Mouse (Mus musculus) E14TG2a.4 (cell line): Measurements from ENCODE around the gene Tmem183a.
A peak's percentile ranks its signal among the peaks of the same experiment; 100 is the strongest.

Experiments used
- H3K27me3 ChIP-seq: 2 replicates; pipeline ENCODE4 v1.6.1; 2014; ENCODE audit warnings: low read length, control low read depth; ENCODE audit not compliant: insufficient read depth
- H3K36me3 ChIP-seq: 2 replicates; pipeline ENCODE4 v1.6.1; 2014; ENCODE audit warnings: low read length, control low read depth; ENCODE audit not compliant: insufficient read depth
- H3K4me1 ChIP-seq: replicated peaks from 2 replicates; pipeline ENCODE4 v1.6.1; 2014; ENCODE audit warnings: low read depth, low read length, control low read depth
- H3K4me3 ChIP-seq: replicated peaks from 2 replicates; pipeline ENCODE4 v1.5.1; 2014; ENCODE audit warnings: mild to moderate bottlenecking, low read length
- H3K9me3 ChIP-seq: 2 replicates; pipeline ENCODE4 v1.6.1; 2014; ENCODE audit warnings: low read length, control low read depth
- CTCF ChIP-seq: conservative IDR thresholded peaks from 2 replicates; pipeline ENCODE4 v1.5.1; 2014; ENCODE audit warnings: low read length
- NANOG ChIP-seq: IDR thresholded peaks from 2 replicates; pipeline ENCODE4 v1.6.1; 2014; ENCODE audit warnings: borderline replicate concordance, low read length, mixed read lengths
- POU5F1 ChIP-seq: IDR thresholded peaks from 2 replicates; pipeline ENCODE4 v1.6.1; 2014; ENCODE audit warnings: low read length, borderline replicate concordance

The Tmem183a gene

GRCm38 (mm10) chr1:134334111-134334827 is 27.5 kb downstream of the Tmem183a start:
- Histone ChIP-seq H3K36me3 (peaks cover 7% of the 10 kb centered on the region; the same call in 1 of the 2 replicates), H3K9me3 (no peaks in the 10 kb centered on the region), H3K27me3 (no peaks in the 10 kb centered on the region), H3K4me3 (no peak overlapping the region), H3K4me1 (peaks cover 35% of the 10 kb centered on the region)
- TF ChIP-seq CTCF (no peak), NANOG (no peak), POU5F1 (no peak)

DNA sequence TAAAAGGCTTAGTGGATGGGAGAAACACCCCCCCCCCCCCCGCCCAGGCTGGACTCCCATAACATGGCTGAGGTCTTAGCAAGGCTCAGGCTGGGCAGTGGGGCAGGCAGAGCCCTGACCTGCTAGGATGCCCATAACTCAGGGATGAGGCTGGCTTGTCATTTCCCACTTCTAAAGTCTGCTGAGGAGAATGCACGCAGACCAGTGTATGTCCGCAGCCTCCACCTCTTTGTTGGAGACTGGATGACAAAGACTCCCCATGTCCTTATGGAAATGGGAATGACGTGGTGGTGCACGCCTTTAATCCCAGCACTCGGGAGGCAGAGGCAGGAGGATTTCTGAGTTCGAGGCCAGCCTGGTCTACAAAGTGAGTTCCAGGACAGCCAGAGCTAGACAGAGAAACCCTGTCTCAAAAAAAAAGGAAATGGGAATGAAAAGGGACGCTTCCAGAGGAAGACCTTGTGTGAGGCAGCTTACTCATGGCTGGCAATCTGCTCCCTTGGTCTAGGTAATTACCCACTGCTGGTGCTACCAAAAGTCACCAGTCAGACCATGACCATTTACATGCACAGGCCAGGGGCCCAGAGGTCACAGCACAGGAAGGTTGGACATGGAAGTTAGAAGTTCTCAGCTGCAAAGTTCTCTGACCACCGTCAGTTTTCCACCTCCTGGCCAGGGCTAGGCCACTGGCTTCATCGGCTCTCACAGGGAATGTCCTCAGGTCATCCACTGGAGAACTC is 28.2 kb downstream of the Tmem183a start:
- H3K4me3 ChIP-seq = no peak overlapping the region
- peaks cover 7% of the 10 kb centered on the region; the same call in 1 of the 2 replicates for H3K36me3 ChIP-seq
- no peaks in the 10 kb centered on the region for H3K9me3 ChIP-seq
- H3K4me1 ChIP-seq = peaks cover 42% of the 10 kb centered on the region
- no peaks in the 10 kb centered on the region for H3K27me3 ChIP-seq
- TF ChIP-seq CTCF (no peak), POU5F1 (no peak), NANOG (no peak)

- Histone ChIP-seq H3K4me1 (peaks cover 49% of the 10 kb centered on the region), H3K4me3 (no peak within 1 kb of the TSS), H3K9me3 (no peaks in the 10 kb centered on the region), H3K36me3 (peaks cover 7% of the 10 kb centered on the region; the same call in 1 of the 2 replicates), H3K27me3 (no peaks in the 10 kb centered on the region)
- TF ChIP-seq CTCF = no peak
- TF ChIP-seq POU5F1 = no peak
- TF ChIP-seq NANOG = no peak
Measured at GRCm38 (mm10) chr1:134332770-134333271, 29.0 kb downstream of the Tmem183a start, which contains the start of gene Ppfia4. Gene Ppfia4 (minus strand): TSS chr1:134332928.

DNA sequence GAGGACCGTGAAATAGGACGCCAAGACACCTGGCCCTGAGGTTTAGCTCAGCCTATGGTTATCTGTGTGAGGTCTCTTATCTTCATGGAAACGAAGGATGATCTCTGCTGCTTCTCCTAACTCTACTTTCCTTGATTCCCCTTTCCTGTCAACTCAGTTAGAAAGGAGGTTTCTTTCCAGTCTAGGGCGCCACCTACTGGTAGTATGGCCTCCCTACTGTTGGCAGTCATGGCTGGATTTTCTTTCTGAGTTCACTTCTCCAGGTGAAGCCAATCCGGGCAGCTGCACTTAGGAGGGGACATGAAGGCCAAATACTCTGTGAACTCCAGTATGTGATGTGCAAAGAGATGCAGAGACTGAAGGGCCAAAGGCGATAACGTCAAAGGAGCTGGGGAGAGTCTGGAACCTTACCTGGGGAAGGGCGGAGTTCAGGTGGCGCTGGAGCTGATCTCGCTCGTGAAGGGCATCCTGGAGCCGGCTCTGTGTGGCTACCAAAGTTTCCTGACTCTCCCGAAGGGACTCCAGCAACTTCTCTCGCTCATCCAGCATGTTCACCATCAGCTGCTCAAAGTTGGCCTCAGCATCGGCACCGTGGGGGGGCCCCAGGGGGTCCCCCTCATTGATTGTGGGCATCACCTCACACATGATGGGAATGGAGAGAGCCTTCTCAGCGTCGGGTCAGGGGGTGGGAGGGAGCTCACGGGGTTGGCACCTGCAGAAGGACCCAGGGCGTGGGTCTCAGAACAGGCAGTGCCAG is 29.7 kb downstream of the Tmem183a start:
- peaks cover 7% of the 10 kb centered on the region; the same call in 1 of the 2 replicates for H3K36me3 ChIP-seq
- TF ChIP-seq NANOG = no peak
- TF ChIP-seq POU5F1 = no peak
- peak; percentile 98 for TF ChIP-seq CTCF
- no peaks in the 10 kb centered on the region for H3K9me3 ChIP-seq
- no peak overlapping the region for H3K4me3 ChIP-seq
- H3K4me1 ChIP-seq = peaks cover 56% of the 10 kb centered on the region
- H3K27me3 ChIP-seq = no peaks in the 10 kb centered on the region

DNA sequence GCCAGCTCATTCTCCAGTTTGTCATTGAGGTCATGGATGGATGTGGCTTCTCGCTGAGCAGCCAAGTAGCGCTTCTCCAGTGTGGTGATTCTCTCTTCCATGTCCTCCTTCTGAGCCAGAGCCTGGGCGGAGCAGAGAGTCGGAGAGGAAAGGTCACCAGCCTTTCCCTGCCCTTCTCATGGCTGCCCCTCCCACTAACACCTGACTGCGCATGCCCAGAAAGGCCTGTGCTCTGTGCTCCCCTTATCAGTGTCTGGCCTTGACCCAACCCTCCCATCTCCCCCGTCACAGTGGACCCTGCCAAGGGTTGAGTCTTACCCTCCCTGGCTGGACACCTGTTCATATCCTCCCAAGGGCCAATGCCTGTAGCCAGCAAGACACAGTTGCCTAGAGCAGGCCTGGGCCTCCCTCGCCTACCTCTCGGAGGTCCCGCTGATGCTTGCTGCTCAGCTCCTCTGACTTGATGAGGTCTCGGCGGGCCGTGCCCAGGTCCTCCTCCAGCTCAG is 34.9 kb downstream of the Tmem183a start:
- Histone ChIP-seq H3K9me3 (peaks cover 4% of the 10 kb centered on the region; the same call in 1 of the 2 replicates), H3K4me3 (peak overlapping the region; percentile 77), H3K36me3 (peaks cover 40% of the 10 kb centered on the region), H3K4me1 (peaks cover 60% of the 10 kb centered on the region), H3K27me3 (no peaks in the 10 kb centered on the region; the same call in 1 of the 2 replicates)
- TF ChIP-seq NANOG (no peak), POU5F1 (no peak), CTCF (no peak)

- H3K4me3 ChIP-seq = no peak overlapping the region
- no peaks in the 10 kb centered on the region; the same call in 1 of the 2 replicates for H3K27me3 ChIP-seq
- peaks cover 76% of the 10 kb centered on the region for H3K36me3 ChIP-seq
- TF ChIP-seq CTCF (no peak), NANOG (no peak), POU5F1 (no peak)
- peaks cover 58% of the 10 kb centered on the region for H3K4me1 ChIP-seq
- peaks cover 4% of the 10 kb centered on the region; the same call in 1 of the 2 replicates for H3K9me3 ChIP-seq
Measured at GRCm38 (mm10) chr1:134322591-134322990, 39.2 kb downstream of the Tmem183a start.

DNA sequence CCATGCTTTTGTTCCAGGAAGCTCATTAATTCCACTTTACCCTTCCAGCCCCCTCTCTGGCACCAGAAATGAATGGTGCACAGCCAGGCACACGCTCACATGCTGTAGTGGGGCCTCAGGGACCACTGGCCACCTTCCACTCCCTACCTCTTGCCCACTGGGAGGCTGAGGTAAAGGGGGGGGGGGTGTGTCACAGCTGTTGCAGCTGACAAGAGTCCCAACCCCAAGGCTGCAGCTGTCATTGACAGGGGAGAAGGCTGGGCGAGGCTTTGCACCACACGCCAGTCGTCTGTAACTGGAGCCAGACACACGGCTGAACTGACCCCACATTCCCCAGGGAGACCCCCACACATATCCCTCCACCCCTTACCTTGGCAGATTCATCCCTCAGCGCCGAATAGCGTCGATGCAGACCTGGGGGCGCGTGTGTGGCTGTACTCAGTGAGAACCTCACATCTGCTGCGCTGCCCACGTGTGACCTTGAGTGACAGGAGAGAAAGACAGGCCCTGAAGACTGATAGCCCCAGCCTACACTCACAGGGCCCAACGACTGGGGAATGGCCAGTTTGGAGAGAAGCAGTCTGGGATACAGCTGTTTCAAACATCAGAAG is 41.0 kb downstream of the Tmem183a start:
- Histone ChIP-seq H3K4me1 (peaks cover 54% of the 10 kb centered on the region), H3K27me3 (no peaks in the 10 kb centered on the region; the same call in 1 of the 2 replicates)
- TF ChIP-seq NANOG = no peak
- no peak for TF ChIP-seq POU5F1
- TF ChIP-seq CTCF = no peak

More for the DNA sequence above, 41.0 kb downstream of the Tmem183a start:
- H3K36me3 ChIP-seq = peaks cover 93% of the 10 kb centered on the region
- H3K4me3 ChIP-seq = no peak overlapping the region
- peaks cover 4% of the 10 kb centered on the region; the same call in 1 of the 2 replicates for H3K9me3 ChIP-seq
